Mouse (Mus musculus) retina, adult 2 months (tissue): ENCODE measurements around the gene Trappc3.
"Not testable (repeated sequence)": the region's sequence is repeated elsewhere in the genome, so short reads cannot be mapped to it uniquely, and the experiment has no call there.

ENCODE experiments used
- DNase-seq: peaks from one replicate; pipeline ENCODE4 v3.0.0-alpha.2; 2012; ENCODE audit warnings: low read depth, low spot score

Gene Trappc3

DNA sequence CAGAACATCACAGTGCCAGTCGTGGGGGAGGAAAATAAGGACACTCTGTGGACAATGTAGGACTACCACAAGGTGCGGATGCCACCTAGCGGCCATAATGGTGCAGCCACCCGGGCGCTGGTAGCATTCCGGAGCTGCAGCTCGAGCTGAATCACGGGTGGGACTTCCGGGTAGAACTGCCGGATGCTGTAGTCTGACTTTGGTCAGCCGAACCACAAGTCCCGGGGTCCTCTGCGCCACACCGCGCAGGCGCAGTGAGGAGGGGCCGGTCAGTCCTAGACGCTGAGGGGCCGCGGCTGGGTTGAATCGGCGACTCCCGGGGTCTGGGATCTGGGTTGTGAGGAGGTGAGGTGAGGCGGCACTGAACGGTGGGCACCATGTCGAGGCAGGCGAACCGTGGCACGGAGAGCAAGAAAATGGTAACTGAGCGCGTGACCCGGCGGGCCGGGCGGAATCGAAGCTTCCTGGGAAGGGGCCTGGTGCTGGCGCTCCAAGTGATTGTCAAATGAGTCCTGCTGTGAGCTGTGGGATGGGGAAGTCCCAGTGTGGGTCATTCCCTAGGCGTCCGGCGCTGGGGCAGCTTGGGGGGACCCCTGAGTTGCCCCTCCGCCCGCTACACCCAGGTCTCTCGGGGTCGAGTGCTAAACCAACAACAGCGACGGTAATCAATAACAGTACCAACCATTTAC is at the start of gene Trappc3:
Gene Trappc3, plus strand, starts transcription at position 207 of the 689 bp plus-strand sequence.
- peak; percentile 95 for DNase-seq

DNA sequence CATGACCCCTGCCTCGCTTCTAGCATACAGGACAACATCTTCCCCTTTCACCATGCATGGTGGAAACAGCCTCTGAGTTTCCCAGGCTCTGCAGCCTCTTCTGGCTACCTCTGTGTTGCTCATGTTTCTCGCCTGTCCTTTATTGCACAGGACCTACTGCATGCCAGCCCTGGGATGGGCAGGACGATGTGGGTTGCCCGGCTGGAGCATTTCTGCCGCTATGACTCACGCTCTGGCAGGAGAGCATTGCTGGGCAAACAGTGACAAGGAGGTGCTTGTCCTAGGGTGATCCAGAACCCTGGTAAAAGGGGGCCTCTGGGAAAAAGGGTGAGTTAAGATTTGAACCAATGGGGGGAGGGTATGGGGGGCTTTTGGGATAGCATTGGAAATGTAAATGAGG is 44.4 kb upstream of the Trappc3 start:
- no peak for DNase-seq

DNA sequence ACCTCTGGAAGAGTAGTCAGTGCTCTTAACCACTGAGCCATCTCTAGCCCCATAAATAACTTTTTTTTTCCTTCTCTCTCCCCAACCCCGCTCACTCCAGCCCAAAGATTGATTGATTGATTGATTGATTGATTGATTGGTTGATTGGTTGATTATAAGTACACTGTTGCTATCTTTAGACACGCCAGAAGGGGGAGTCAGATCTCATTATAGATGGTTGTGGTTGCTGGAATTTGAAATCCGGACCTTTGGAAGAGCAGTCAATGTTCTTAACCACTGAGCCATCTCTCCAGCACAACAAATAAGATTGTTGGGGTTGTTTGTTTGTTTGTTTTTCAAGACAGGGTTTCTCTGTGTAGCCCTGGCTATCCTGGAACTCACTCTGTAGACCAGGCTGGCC is 42.6 kb upstream of the Trappc3 start:
- not testable (repeated sequence) for DNase-seq

DNA sequence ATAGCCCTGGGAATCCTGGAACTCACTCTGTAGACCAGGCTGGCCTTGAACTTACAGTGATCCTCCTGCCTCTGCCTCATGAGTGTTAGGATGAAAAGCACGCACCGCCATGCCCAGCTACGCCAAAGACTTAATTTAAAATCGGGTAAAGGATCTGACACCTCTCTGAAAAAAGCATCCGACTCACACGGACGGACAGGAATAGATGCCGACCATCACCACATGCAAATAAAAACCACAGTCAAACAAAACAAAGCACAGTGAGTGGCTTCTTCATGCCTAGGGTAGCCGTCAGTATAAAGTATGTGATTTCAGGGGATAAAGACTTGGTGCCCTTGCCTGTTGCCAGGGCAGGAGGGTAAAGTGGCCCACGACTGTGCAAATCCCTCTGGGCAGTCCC is 42.1 kb upstream of the Trappc3 start:
- DNase-seq, result no peak

DNA sequence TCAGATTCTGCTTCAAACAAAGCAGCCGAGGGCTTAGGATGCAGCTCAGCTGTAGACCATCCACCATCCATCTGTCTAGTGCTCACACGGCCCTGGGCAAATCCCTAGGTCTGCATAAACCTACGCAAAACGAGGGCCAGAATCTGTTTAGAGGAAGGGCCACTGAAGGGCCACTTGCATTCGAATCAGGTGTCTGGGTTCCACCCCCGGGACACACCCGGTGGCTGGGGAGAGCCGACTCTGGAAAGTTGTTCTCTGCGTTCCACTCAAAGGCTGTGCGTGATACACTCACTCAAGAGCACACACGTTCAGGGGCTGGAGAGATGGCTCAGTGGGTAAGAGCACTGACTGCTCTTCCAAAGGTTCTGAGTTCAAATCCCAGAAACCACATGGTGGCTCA is 39.5 kb upstream of the Trappc3 start:
- DNase-seq, result no peak

DNA sequence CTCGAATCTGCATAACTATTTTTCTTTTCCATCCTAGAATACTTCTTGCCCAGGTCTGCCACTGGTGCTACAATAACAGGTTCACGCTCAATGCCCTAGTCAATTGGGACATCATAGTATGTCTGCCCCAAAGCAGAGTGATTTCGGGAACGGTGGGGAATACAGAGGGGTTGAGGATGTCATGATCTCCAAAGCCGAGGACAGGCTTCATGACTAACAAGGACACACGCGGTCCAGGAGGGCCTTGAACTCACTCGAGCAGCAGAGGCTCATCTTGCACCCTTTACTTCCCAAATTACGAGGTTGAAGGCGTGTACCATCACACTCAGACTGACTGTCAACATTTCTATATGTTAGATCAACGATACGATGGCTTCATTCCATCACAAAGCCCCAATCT is 35.5 kb upstream of the Trappc3 start:
- DNase-seq, result no peak

DNA sequence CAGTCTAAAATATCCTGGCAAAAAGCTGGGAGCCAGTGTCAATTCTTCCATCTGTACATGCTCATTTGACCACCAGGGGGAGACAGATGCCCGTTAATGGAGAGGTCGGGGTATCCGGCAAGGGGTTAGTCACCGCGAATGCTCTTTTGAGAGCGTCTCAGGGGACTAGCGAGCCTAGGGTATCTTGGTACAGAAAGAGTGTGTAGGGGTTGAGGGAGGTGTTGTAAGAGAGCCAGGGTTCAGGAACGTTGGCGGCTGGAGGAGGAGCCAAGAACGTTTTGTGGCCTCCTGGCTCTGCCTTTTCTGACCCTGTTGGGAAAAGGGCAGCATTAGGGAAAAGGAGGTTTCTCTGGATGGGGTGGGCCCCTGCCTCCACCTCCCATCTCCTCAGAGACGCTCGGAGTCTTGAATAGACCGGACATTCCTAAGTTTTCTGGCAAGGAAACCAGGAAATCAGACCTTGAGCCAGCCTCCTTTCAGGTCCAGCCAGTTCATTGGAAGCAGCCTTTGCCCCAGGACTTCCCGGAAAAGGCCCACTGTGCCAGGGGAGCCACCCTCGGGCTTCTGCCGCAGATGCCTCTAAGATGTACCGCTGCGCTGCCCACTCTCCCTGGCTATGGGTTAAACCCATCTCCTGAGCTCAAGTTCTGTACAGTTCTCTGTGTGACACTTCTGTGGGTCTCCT is 34.9 kb upstream of the Trappc3 start:
- DNase-seq, result peak; percentile 68

DNA sequence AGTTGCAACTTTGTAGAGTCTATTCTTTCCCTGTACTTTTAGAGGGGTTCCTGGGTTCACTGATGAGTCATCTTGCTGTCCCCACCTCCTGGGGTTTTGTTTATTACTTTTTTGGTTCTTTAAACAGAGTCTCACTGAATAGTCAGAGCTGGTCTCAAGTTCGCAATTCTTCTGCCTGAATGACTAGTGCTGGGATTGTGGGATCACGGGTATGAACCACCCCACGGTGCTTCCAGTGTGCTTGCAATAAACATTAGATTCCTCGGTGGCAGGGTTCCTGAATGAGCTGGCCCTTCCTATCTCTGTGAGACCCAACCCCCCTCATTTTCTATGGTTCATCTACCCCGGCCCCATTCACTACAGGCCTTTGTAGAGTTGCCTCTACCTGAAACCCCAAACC is 34.0 kb upstream of the Trappc3 start:
- DNase-seq, result no peak

DNA sequence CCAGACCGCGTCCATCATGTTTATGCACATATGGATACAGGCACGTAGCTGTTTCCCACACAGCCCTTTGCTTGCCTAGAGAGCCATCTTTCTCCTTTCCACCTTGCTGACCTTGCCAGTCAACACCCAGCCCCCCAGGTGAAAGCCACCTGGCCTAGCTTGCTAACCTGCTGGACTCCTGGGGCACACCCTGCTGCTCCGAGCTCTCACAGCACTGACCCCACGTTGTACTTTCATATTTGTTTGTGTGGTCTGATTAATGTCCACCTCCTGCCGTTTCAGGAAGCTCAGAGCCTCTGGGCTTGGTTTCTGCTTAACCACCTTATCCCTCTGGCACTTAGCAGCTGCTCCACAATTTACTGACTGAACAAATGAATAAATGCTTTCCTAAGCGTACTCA is 32.2 kb upstream of the Trappc3 start:
- no peak for DNase-seq

DNA sequence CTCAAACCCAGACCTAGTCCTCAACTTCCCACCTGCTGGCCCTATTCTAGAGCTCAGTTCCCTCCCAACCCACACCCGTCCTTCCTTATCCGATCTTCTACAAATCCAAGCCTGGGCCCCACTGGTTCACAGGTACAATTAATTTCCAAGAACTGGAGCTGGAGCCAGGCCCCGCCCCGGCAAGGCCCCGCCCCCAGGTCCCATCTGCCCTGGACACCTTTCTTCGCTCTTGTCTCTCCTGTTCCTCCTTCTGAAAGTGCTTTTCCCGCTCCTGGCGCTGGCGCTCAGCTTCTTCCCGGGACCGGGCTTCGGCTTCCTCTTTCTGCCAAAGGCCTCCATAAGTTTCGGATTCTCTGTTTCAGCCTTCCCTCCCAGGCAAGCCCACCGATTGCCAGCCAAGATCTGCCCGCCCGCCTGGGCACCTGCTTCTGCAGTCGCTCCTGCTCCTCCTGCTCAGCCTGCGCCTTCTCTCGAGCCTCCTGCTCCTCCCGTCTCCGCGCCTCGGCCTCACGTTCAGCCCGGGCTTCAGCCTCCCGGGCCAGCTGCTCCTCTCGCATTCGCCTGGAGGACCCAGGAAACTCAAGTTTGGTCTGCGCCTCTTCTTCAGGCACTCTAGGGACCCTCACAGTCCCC is 28.3 kb upstream of the Trappc3 start:
- DNase-seq, result no peak

DNA sequence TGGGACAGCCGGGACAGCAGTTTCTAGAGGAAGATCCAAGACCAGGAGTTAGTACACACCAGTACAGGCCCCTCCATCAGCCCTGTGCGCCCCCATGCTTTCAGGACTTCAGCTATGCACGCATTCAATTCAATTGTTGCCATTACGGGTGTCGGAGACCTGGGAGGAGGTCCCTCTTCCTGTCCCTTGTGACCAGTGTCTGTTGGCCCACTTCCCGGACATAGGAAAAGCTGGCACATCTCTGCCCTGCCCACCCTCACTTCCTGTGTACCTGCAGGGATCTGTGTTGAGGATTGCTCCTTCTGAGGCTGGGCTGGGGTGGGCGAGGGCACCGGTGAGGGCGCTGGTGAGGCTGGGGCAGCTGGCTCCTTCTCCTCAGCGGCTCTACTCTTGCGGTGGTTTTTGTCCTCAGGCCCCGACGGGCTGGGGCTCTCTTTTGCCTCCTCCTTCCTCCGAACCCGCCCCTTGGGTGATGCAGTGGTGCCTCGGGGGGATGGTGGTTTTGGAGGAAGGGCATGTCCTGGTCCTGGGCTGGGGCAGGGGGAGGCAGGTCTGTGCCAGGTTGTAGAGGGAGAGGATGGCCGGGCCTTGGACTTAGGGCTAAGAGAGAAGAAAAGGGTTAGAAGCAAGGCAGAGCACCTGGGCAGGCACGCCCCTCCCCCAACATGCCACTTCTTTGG is 27.5 kb upstream of the Trappc3 start:
- DNase-seq, result no peak

DNA sequence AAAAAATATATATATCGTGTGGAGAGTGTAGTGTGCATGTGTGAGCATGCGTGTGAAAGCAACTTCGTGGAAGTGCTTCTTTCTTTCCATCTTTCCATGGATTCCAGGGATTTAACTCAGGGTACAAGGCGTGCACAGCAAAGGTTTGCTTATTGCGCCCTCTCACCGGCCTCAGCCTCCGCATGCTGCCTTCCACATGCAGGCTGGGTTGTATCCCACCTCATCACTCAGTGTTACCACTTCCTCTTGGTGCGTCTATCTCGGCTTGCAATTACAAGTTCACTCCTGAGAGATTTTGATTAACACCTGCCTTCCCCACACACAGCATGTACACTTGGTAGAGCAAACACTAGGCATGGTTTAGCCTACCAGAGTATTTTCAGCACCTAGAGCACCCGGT is 26.9 kb upstream of the Trappc3 start:
- DNase-seq, result no peak

DNA sequence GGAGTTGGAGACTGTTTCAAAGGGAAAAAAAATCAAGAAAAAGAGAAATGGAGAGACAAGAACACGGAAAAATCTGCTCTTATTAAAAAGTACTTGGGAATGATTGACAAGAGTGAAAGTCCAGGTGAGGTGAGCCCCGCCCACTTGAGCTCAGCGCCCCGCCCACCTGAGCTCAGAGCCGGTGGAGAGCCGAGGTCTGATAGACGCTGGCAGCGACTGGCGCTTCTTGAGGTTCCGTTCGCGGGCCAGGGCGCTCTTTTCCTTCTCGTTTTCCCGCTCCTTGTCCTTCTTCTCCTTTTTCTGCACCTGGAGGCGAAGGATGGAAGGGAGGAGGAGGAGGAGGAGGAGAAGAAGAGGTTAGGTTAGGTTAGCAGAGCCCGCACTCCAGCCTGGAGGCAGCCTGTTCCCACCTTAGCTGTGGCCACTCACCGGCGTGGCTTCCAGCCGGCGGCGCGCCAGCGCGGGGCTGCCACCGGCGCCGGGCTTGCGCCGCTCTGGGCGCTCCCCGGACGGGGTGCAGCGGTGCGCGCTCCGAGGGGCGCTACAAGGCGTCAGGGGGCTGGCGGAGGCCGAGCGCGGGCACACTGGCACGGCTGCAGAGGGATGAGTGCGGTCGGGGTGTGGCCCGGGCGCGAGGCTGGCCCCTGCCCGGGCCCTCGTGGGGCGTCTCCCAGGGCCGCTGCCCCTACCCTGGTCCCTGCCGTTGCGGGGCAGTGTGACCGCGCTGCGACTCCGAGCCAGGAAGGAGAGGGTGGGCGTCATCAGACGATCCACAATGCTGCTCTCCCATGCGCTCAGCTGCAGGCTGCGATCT is 25.5 kb upstream of the Trappc3 start:
- DNase-seq, result no peak

DNA sequence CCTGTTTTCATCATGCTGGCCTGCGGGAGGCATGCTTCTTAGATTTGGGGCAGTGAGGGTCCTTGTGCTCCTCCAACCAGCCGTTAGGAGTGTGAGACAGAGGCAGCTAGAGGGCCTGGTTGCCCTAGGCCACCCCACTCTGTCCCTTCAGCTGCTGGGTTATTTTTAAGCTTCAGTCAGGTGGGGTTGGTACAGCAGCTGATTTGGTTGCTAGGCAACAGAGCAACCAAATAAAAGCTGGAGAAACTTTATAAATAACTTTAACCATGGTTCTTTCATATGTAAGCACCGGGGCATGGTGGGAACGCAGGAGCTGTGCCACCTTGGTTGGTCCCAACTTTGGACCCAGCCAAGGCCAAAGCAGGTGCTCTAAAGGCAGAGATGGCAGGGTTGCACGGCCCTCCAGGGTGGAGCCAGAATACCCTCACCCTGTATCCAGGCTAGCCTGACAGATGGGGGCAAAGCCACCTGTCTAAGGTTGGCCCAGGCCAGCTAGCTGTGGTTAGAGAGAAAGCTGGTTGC is 24.3 kb upstream of the Trappc3 start:
- no peak for DNase-seq

DNA sequence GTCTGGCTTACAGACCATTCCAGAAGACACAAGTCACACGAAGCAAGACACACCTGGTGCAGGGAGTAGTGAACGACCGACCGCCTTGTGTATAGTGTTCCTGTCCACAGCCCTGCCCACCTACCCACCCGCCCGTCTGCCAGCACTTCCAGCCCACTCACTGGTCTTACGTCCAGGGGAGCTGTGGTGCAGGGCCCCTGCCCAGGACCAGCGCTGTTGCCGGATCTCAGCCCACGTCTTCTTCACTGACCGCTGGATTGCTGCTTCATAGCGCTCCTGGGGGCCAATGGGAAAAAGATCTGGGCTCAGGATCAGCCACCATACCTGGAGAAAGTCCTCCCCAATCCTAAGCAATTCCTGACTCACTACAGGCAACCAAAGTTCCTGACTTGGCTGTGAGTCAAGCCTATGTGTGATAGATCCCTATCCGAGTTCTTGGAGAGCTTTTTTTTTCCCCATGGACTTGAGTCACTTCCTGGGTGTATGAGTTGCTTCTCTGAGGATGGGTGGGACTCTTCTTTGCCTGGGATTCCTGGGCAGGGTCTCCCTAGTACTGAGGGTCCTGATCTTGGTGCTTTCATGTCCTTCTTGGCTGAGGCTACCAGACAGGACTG is 22.2 kb upstream of the Trappc3 start:
- DNase-seq, result no peak

DNA sequence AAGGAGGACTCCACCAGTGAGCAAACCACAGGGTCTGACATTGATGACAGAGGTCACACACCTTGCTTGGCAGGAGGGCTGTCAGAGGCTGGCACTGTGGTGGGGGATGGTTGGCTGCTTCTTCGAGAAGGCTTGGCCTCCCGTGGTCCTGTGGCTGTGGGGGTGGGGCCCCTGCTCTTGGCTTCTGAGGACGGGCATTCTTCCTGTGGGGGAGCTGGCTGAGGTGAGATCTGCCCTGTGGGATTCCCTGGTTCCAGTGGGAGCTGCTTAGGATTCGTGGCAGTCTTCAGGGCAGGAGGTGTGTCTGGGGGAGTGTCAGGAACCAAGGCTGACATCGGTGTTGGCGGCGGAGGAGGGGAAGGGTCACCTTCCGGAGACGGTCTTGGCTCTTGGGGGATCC is 20.2 kb upstream of the Trappc3 start:
- no peak for DNase-seq

DNA sequence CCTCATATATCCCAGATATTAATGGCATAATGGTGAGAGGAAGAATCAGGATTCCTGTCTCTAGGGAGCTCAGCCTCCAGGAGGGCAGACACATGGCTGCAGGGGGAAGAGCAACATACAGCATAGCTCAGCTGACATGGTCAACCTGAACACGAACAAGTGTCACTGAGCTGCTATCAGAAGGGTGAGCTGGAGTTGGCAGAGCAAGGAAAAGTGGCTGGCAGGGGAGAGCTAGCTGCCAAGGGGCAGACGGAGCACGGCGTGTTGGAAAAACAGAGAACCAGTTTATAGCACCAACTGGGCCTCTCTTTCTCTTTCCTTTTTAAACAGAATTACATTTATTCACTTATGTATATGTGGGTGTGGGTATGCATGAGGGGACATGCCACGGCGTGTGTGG is 19.6 kb upstream of the Trappc3 start:
- DNase-seq, result no peak

DNA sequence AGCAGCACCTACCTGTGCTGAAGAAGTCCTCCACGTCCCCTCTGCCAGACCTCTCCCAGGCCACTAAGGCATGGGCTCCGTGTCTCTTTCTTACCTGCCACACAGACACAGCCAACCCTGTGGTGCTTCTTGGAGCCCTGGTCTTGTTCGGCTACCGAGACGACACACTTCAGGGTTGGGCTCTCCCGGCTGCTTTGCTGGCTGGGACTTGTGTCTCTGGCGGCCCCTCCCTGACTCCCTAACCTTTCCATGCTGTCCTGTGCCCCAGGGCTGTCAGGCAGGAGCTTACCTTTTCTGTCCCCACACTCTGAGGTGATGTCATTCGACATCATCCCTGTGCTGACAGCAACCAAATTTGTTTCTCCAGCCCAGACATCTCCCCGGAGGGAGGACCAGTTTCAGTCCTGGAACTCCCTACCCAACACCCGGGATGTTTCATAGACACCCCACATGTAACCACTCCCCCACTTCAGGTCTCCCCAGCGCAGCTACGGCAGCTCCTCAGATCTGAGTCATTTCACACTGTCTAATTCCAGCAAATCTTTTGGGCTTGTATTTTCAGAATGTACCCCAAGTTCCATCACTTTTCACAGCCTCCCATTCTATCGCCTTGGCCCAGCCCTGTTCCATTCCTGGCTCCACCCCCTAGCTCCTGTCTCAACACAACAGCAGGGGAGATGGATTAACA is 15.8 kb upstream of the Trappc3 start:
- DNase-seq, result no peak

DNA sequence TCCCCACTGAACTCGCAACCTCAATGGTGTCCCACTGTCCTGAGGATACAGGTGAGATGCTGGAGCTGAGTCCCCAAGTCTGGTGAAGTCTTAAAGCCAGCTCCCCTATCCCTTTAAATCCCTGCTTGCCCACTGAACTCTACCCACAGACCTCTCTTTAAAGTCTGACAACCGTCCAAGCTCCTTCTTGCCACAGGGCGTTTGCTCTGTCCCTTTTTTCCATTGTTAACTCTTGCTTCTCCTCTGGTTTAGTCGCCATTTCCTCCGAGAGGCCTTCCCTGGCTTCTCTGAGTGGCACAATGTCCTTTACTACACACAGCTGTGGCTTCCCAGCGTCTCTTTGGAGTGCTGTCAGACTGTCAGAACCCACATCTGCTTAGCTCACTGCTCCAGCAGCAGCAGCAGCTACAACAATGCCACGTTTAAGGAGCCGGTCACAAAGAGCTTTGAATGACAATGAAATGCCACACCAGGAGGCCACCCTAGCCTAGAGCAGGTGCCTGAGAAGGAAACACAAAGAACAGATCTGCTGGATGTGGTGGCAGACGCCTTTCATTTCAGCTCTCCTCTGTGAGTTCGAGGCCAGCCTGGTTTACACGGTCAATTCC is 13.8 kb upstream of the Trappc3 start:
- no peak for DNase-seq

DNA sequence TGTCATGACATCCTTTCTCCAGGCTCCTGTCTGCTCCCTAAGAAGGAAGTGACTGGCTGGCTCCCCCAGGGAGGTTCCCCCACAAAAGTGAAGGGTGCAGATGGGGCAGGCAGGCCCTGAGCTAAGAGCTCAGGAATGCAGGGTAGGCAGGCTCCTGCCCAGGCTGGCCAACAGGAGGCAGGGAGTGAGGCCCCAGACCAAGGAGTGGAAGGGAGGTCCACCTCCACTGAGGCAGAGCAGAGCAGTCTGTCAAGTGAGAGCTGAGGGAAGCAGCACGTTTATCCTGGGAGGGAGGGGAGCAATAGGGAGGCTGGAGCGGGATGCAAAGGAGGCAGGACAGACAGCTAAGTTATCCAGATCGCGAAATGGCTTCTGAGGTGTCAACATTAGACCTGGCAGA is 11.5 kb upstream of the Trappc3 start:
- no peak for DNase-seq
